Mouse (Mus musculus) MEL (cell line): ENCODE measurements at regions not wholly inside any gene's neighbourhood (a gene's known extent, or its start where the extent isn't known, plus 50 kb on each side); places are given as distances from the start of the nearest gene placed in this dataset.

ENCODE experiments used
- DNase-seq: peaks from one replicate; pipeline ENCODE4 v3.0.0; 2011; ENCODE audit warnings: low read depth, low spot score
- H3K27ac ChIP-seq: 2 replicates; pipeline ENCODE4 v1.5.1; 2012; ENCODE audit warnings: low read depth, mild to moderate bottlenecking, control low read depth, low read length, moderate library complexity; ENCODE audit not compliant: control insufficient read depth
- H3K27me3 ChIP-seq, 2 experiments: fragments of 150-350 bp in 1 of 2; sonication (generic) in 1 of 2; 2 replicates each; pipeline ENCODE4 v1.6.1; 2012; ENCODE audit warnings: low read length in 2 of 2, mild to moderate bottlenecking in 2 of 2, improper control_type of control experiment in 1 of 2, moderate library complexity in 1 of 2; ENCODE audit not compliant: insufficient read depth in 2 of 2, control insufficient read depth in 1 of 2
- H3K36me3 ChIP-seq, 2 experiments: 2 replicates each; pipeline ENCODE4 v1.6.1; 2012 to 2014; ENCODE audit warnings: low read length in 2 of 2, improper control_type of control experiment in 1 of 2, inconsistent platforms in 1 of 2, mild to moderate bottlenecking in 1 of 2; ENCODE audit not compliant: insufficient read depth in 2 of 2, control insufficient read depth in 1 of 2
- H3K4me1 ChIP-seq, 2 experiments: fragments of 150-350 bp in 1 of 2; sonication (generic) in 1 of 2; 2 replicates each; pipeline ENCODE4 v1.6.1; 2012; ENCODE audit warnings: low read length in 2 of 2, improper control_type of control experiment in 1 of 2, mild to moderate bottlenecking in 1 of 2; ENCODE audit not compliant: insufficient read depth in 2 of 2, control insufficient read depth in 1 of 2
- H3K4me3 ChIP-seq, 2 experiments: fragments of 150-350 bp in 1 of 2; sonication (generic) in 1 of 2; 2 replicates each; pipeline ENCODE4 v1.5.1; 2012; ENCODE audit warnings: low read depth in 2 of 2, low read length in 2 of 2, mild to moderate bottlenecking in 2 of 2, moderate library complexity in 2 of 2, control low read depth in 1 of 2, improper control_type of control experiment in 1 of 2; ENCODE audit not compliant: control insufficient read depth in 1 of 2, insufficient read depth in 1 of 2
- H3K79me2 ChIP-seq: 2 replicates; pipeline ENCODE4 v1.6.1; 2012; ENCODE audit warnings: mild to moderate bottlenecking, low read length, moderate library complexity; ENCODE audit not compliant: control insufficient read depth, poor library complexity, insufficient read depth
- H3K9ac ChIP-seq: 2 replicates; pipeline ENCODE4 v1.6.1; 2012; ENCODE audit warnings: low read depth, mild to moderate bottlenecking, control low read depth, low read length, moderate library complexity; ENCODE audit not compliant: control insufficient read depth, poor library complexity, severe bottlenecking
- H3K9me3 ChIP-seq: fragments of 150-350 bp; sonication (generic); replicated peaks from 2 replicates; pipeline ENCODE4 v1.6.1; 2012; ENCODE audit warnings: mild to moderate bottlenecking, low read length, improper control_type of control experiment, moderate library complexity; ENCODE audit not compliant: insufficient read depth
- CHD1 ChIP-seq: IDR thresholded peaks from 2 replicates; pipeline ENCODE4 v1.6.1; 2012; ENCODE audit warnings: low read depth, mild to moderate bottlenecking, inconsistent platforms, low read length, improper control_type of control experiment
- E2F4 ChIP-seq: IDR thresholded peaks from 2 replicates; pipeline ENCODE4 v1.6.1; 2011; ENCODE audit warnings: low read depth, low read length, improper control_type of control experiment, borderline replicate concordance
- ELF1 ChIP-seq: IDR thresholded peaks from 2 replicates; pipeline ENCODE4 v1.6.1; 2014; ENCODE audit warnings: low read depth, mild to moderate bottlenecking, inconsistent platforms, low read length, improper control_type of control experiment, moderate library complexity
- JUND ChIP-seq: IDR thresholded peaks from 2 replicates; pipeline ENCODE4 v1.6.1; 2011; ENCODE audit warnings: low read depth, mild to moderate bottlenecking, improper control_type of control experiment, low read length
- KAT2A ChIP-seq: conservative IDR thresholded peaks from 2 replicates; pipeline ENCODE4 v1.6.1; 2012; ENCODE audit warnings: low read depth, low read length, improper control_type of control experiment, inconsistent platforms
- MAZ ChIP-seq: IDR thresholded peaks from 2 replicates; pipeline ENCODE4 v1.6.1; 2012; ENCODE audit warnings: low read depth, mild to moderate bottlenecking, inconsistent platforms, low read length, improper control_type of control experiment
- MEF2A ChIP-seq: IDR thresholded peaks from 2 replicates; pipeline ENCODE4 v1.6.1; 2014; ENCODE audit warnings: low read depth, mild to moderate bottlenecking, inconsistent platforms, low read length, improper control_type of control experiment; ENCODE audit not compliant: poor library complexity, insufficient replicate concordance, severe bottlenecking; ENCODE audit errors: extremely low read depth
- MYC ChIP-seq: IDR thresholded peaks from 2 replicates; pipeline ENCODE4 v1.6.1; 2011; ENCODE audit warnings: low read depth, mild to moderate bottlenecking, low read length, improper control_type of control experiment, moderate library complexity
- NRF1 ChIP-seq: IDR thresholded peaks from 2 replicates; pipeline ENCODE4 v1.6.1; 2014; ENCODE audit warnings: low read depth, mild to moderate bottlenecking, inconsistent platforms, low read length, improper control_type of control experiment, moderate library complexity; ENCODE audit not compliant: poor library complexity, insufficient read depth, severe bottlenecking
- POLR2A ChIP-seq, 2 experiments: IDR thresholded peaks; 2 replicates each; pipeline ENCODE4 v1.6.1; 2011 to 2012; ENCODE audit warnings: low read length in 2 of 2, mild to moderate bottlenecking in 2 of 2, control low read depth in 1 of 2, improper control_type of control experiment in 1 of 2, low read depth in 1 of 2, moderate library complexity in 1 of 2; ENCODE audit not compliant: control insufficient read depth in 1 of 2, insufficient read depth in 1 of 2, poor library complexity in 1 of 2
- RAD21 ChIP-seq: IDR thresholded peaks from 2 replicates; pipeline ENCODE4 v1.6.1; 2011; ENCODE audit warnings: mild to moderate bottlenecking, low read depth, low read length, improper control_type of control experiment
- TCF12 ChIP-seq: IDR thresholded peaks from 2 replicates; pipeline ENCODE4 v1.6.1; 2014; ENCODE audit warnings: low read depth, mild to moderate bottlenecking, inconsistent platforms, low read length, improper control_type of control experiment, moderate library complexity
- UBTF ChIP-seq: IDR thresholded peaks from 2 replicates; pipeline ENCODE4 v1.6.1; 2012; ENCODE audit warnings: low read depth, mild to moderate bottlenecking, inconsistent platforms, low read length, improper control_type of control experiment, moderate library complexity, borderline replicate concordance; ENCODE audit not compliant: insufficient read depth
- USF2 ChIP-seq, 2 experiments: IDR thresholded peaks; 2 replicates each; pipeline ENCODE4 v1.6.1; 2011 to 2012; ENCODE audit warnings: improper control_type of control experiment in 2 of 2, low read length in 2 of 2, borderline replicate concordance in 1 of 2, inconsistent platforms in 1 of 2, low read depth in 1 of 2, mild to moderate bottlenecking in 1 of 2; ENCODE audit not compliant: insufficient read depth in 1 of 2
- ZKSCAN1 ChIP-seq: IDR thresholded peaks from 2 replicates; pipeline ENCODE4 v1.6.1; 2012; ENCODE audit warnings: low read depth, mild to moderate bottlenecking, inconsistent platforms, low read length, improper control_type of control experiment, moderate library complexity

DNA sequence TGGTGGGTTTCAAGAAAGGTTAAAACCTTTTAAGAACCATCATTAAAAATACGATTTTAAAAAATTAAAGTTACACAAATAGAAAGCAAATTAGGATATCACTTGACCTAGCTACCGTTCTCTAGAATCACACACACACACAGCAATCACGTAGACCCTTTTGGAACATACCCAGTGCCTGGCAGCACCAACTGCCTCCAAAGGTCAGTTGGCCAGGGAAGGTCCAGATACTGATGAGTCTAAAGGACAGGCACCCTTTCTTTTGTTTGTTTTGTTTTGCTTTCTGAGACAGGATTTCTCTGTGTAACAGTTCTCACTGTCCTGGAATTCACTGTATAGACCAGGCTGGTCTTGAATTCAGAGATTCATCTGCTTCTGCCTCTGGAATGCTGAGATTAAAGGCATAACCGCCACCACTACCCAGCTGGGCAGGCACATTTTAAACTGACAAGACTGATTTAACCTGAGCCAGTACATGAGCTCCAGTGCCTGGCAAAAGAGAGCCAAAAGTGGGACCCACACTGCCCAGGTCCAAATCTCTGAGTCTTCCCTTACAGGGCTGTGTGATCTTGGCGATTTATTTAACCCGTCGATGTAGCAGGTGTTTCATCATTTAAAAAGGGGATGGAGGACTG, 353.0 kb downstream of the Pmp22 start:
- Histone ChIP-seq H3K4me1 (no peaks in the 10 kb centered on the region), H3K9me3 (no peaks in the 10 kb centered on the region), H3K27me3 (no peaks in the 10 kb centered on the region), H3K79me2 (no peaks in the 10 kb centered on the region), H3K9ac (no peak overlapping the region), H3K36me3 (no peaks in the 10 kb centered on the region), H3K4me3 (no peak overlapping the region), H3K27ac (no peak overlapping the region)
- no peak for DNase-seq
- TF ChIP-seq MAZ (no peak), POLR2A (IDR thresholded peaks at IDR 0.05; ENCODE audit: control insufficient read depth in 1 of 2, insufficient read depth in 1 of 2, low read depth in 1 of 2, low read length in 2 of 2, poor library complexity in 1 of 2) (no peak), USF2 (IDR thresholded peaks at IDR 0.05; ENCODE audit: borderline replicate concordance in 1 of 2, insufficient read depth in 1 of 2, low read depth in 1 of 2, low read length in 2 of 2) (no peak), NRF1 (no peak), CHD1 (no peak), ELF1 (no peak), ZKSCAN1 (no peak), RAD21 (no peak), KAT2A (no peak), MYC (no peak), TCF12 (no peak), E2F4 (no peak)

DNA sequence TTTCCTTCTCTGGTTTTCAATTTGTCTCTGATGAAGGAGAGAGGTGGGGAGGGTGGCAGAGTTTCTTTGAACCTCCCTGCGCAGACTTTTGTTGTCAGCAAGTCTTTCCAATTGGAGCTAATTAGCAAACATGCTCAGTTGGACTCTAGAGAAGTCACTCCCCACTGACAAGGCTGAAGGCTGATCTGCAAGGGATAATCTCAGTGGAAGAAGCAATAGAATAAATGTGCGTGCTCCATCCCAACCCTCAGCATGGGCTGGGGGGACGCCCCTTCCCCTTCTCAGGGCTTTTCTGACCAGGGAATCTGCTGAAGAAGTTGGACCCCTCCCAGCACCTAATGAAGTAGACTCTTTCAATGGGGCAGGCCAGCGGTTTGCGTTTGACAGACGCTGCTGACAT, 353.8 kb downstream of the Pmp22 start:
- H3K9me3 ChIP-seq, result no peaks in the 10 kb centered on the region
- DNase-seq, result no peak
- H3K4me3 ChIP-seq, result no peak overlapping the region
- H3K27me3 ChIP-seq, result no peaks in the 10 kb centered on the region
- no peaks in the 10 kb centered on the region for H3K4me1 ChIP-seq
- no peak overlapping the region for H3K9ac ChIP-seq
- H3K79me2 ChIP-seq, result no peaks in the 10 kb centered on the region
- TF ChIP-seq KAT2A (no peak), MYC (no peak)
- no peak overlapping the region for H3K27ac ChIP-seq
- no peaks in the 10 kb centered on the region for H3K36me3 ChIP-seq

DNA sequence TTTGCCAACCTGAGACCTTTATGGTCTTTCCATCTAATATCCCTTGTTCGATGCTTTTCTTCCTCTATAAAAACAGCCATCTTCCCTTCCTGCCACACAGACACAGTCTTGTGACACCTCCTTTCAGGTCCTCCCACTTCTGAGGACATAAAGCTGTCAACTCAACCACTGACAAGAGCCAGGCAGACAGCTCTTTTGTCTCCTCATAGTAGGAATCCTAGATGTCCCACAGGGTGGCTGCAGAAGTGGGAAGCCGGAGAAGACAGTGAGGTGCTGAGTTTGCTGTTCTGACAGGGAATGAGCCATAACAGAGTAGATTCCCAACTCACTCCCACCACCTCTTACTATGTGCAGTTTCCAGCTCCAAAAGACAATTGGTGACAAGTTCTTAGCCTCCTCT, 358.4 kb downstream of the Pmp22 start:
- H3K27me3 ChIP-seq, result no peaks in the 10 kb centered on the region
- H3K9ac ChIP-seq, result no peak overlapping the region
- no peak overlapping the region for H3K27ac ChIP-seq
- no peaks in the 10 kb centered on the region for H3K36me3 ChIP-seq
- TF ChIP-seq UBTF (no peak), ZKSCAN1 (no peak), JUND (no peak), MEF2A (no peak)
- no peak for DNase-seq
- no peaks in the 10 kb centered on the region for H3K4me1 ChIP-seq
- no peaks in the 10 kb centered on the region for H3K79me2 ChIP-seq
- H3K4me3 ChIP-seq, result no peak overlapping the region
- H3K9me3 ChIP-seq, result no peaks in the 10 kb centered on the region
